Mouse (Mus musculus) heart, embryonic 13.5 days (tissue): ENCODE results near the gene Trim56. TPM values are rescaled to one million over a fixed set of nuclear protein-coding genes. Genes with fewer than 3 reads are reported as not detected.
A peak's percentile ranks its signal among the peaks of the same experiment; 100 is the strongest.

Experiments
- ATAC-seq: fragments of 200-750 bp; cut with Nextera tagmentation; 2 replicates; pipeline ENCODE4 v1.8.0; 2017; ENCODE audit warnings: moderate TSS enrichment; ENCODE audit not compliant: insufficient number of reproducible peaks, low FRiP score, low TSS enrichment; ENCODE audit errors: extremely low read depth
- H3K27ac ChIP-seq: fragments of 300-500 bp; sonication (generic); replicated peaks from 2 replicates; pipeline ENCODE4 v1.5.1; 2015; ENCODE audit warnings: moderate library complexity, mild to moderate bottlenecking, inconsistent platforms
- H3K27me3 ChIP-seq: fragments of 300-500 bp; sonication (generic); replicated peaks from 2 replicates; pipeline ENCODE4 v1.6.1; 2015; ENCODE audit warnings: mild to moderate bottlenecking, inconsistent platforms
- H3K36me3 ChIP-seq: fragments of 300-500 bp; sonication (generic); 2 replicates; pipeline ENCODE4 v1.6.1; 2015; ENCODE audit warnings: mild to moderate bottlenecking, inconsistent platforms
- H3K4me1 ChIP-seq: fragments of 300-500 bp; sonication (generic); 2 replicates; pipeline ENCODE4 v1.6.1; 2015; ENCODE audit warnings: inconsistent platforms
- H3K4me2 ChIP-seq: fragments of 300-500 bp; sonication (generic); 2 replicates; pipeline ENCODE4 v1.6.1; 2015; ENCODE audit warnings: inconsistent platforms, mild to moderate bottlenecking, moderate library complexity
- H3K4me3 ChIP-seq: fragments of 300-500 bp; sonication (generic); 2 replicates; pipeline ENCODE4 v1.5.1; 2015; ENCODE audit warnings: moderate library complexity, mild to moderate bottlenecking, inconsistent platforms
- H3K9ac ChIP-seq: fragments of 300-500 bp; sonication (generic); 2 replicates; pipeline ENCODE4 v1.6.1; 2015; ENCODE audit warnings: inconsistent platforms, mild to moderate bottlenecking, moderate library complexity
- H3K9me3 ChIP-seq: fragments of 300-500 bp; sonication (generic); 2 replicates; pipeline ENCODE4 v1.6.1; 2016; ENCODE audit warnings: inconsistent platforms
- WGBS: fragments of 180-500 bp; shearing (Covaris S2); methylation state at CpG from one replicate; pipeline ENCODE4 v1.1.7; 2015; ENCODE audit warnings: mixed read lengths; 5-methylcytosine and 5-hydroxymethylcytosine counted together
- polyA plus RNA-seq: library from polyadenylated mRNA; unstranded; fragments of >200 nt; fragmentation: Nextera tagmentation; extraction: Ambion mirVana; gene quantifications from 2 replicates; pipeline ENCODE4 v1.2.1, GENCODE M21; 2015

Trim56 gene
- polyA plus RNA-seq, 1 experiment from 2014 or later: 4.9 TPM

DNA sequence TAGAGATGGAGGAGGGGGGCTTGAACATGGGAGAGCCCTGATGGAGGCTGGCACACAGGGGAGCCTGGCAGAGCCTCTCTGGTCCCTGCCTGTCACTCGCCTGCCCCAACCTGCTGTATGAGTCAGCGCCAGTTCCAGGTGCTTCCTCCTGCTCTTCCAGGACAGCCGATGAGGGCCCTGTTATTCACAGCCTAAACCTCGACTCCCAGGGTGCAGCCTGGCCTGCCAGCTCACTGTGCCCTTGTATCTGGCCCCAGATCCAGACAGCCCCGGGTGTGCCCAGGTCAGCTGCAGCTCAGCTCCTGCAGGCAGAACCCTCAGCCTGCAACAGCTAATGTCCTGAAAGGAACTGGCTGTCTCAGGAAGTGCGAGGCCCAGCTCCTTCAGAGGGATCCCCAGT lies 24.4 kb downstream of the Trim56 start:
- Histone ChIP-seq H3K9me3 (no peaks in the 10 kb centered on the region), H3K27ac (no peak overlapping the region), H3K36me3 (no peaks in the 10 kb centered on the region), H3K9ac (peak overlapping the region; percentile 28; the same call in 1 of the 2 replicates), H3K4me1 (peaks cover 13% of the 10 kb centered on the region), H3K27me3 (no peaks in the 10 kb centered on the region), H3K4me3 (no peak overlapping the region), H3K4me2 (no peak overlapping the region)
- 53% methylated on average over 6 of the region's 6 CpGs for WGBS
- ATAC-seq: no peak

DNA sequence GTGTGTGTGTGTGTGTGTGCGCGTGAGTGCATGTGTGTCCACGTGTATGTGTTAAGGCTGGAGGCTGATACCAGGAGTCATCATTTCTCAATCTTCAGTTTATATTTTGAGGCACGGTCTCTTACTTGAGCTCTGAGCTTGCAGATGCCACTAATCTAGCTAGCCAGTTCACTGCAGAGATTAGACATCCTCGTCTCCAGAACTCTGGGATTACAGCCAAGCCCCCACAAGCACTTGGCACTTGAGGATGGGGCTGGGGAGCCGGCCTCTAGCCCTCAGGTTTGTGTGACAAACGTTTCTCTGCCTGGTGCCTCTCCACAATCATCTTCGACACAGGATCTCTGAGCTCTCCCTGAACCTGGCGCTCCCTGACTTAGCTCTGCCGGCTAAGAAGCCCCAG lies 25.1 kb downstream of the Trim56 start:
- no peaks in the 10 kb centered on the region for H3K9me3 ChIP-seq
- no peak for ATAC-seq
- H3K27ac ChIP-seq: no peak overlapping the region
- no peaks in the 10 kb centered on the region for H3K27me3 ChIP-seq
- peaks cover 13% of the 10 kb centered on the region for H3K4me1 ChIP-seq
- no peaks in the 10 kb centered on the region for H3K36me3 ChIP-seq
- WGBS: 63% methylated on average over 10 of the region's 10 CpGs
- H3K4me2 ChIP-seq: no peak overlapping the region
- H3K4me3 ChIP-seq: no peak overlapping the region
- H3K9ac ChIP-seq: no peak overlapping the region

DNA sequence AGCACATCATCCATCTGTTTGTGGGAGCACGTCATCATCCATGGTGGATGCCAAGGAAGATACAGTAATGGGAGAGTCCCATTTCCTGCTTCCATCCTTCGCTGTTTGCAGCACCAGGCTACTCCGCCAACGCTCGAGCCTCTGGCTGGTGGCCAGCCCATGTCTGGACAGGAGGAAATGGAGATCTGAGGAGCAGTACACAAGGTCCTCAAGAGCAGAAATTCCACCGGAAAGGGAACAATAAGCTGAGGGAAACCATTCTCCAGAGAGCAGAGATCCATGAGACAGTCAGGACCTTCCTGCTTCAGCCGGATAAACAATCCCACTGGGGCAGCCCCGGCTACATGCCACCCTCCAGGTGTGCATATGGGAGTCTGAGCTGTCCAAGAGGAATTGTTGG lies 28.6 kb downstream of the Trim56 start:
- no peaks in the 10 kb centered on the region for H3K36me3 ChIP-seq
- no peak overlapping the region for H3K9ac ChIP-seq
- no peak overlapping the region for H3K4me2 ChIP-seq
- 0 out of 2 replicates have a peak overlapping the region, but pooled peaks have one; percentile 5 for H3K27ac ChIP-seq
- WGBS: 73% methylated on average over 8 of the region's 8 CpGs
- H3K4me3 ChIP-seq: no peak overlapping the region
- H3K9me3 ChIP-seq: no peaks in the 10 kb centered on the region
- peaks cover 10% of the 10 kb centered on the region for H3K4me1 ChIP-seq
- no peak for ATAC-seq
- no peaks in the 10 kb centered on the region for H3K27me3 ChIP-seq

DNA sequence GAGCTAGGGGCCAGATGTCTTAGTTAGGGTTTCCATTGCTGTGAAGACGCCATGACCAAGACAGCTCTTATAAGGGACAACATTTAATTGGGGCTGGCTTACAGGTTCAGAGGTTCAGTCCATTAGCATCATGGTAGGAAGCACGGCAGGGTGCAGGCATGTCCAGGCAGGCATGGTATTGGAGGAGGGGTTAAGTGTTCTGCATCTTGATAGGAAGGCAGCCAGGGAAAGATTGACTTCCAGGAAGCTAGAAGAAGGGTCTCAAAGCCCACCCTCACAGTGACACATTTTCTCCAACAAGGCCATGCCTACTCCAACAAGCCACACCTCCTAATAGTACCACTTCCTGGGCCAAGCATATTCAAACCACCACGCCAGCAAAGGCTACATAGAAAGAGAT lies 30.3 kb downstream of the Trim56 start:
- no peaks in the 10 kb centered on the region for H3K36me3 ChIP-seq
- H3K27me3 ChIP-seq: no peaks in the 10 kb centered on the region
- ATAC-seq: no peak
- no peak overlapping the region for H3K27ac ChIP-seq
- no peak overlapping the region for H3K9ac ChIP-seq
- H3K4me2 ChIP-seq: no peak overlapping the region
- WGBS: 78% methylated on average over 3 of the region's 3 CpGs
- no peaks in the 10 kb centered on the region for H3K9me3 ChIP-seq
- H3K4me1 ChIP-seq: 0 out of 2 replicates have a peak, but pooled peaks cover 7% of the 10 kb centered on the region
- no peak overlapping the region for H3K4me3 ChIP-seq

DNA sequence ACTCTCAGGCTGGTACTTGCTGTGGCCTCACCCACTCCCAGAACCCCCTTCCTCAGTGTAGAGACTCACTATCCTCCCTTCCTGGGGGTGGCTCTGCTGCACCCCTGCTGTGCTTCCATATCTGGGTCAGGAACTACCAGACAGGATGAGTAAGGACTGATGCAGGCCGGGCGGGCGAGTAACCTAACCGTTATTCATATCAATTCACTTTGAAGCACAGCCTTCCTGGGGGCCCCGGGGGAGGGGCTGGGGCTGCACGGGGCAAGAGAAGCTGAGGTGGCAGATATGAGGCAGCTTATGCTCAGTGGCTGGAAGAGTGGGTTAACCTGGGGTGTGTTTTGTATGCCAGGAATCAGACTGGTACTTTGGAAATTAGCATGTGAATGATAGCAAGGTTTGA lies 31.0 kb downstream of the Trim56 start:
- H3K4me1 ChIP-seq: peaks cover 9% of the 10 kb centered on the region
- no peak for ATAC-seq
- no peaks in the 10 kb centered on the region for H3K9me3 ChIP-seq
- H3K9ac ChIP-seq: no peak overlapping the region
- H3K27ac ChIP-seq: no peak overlapping the region
- H3K36me3 ChIP-seq: no peaks in the 10 kb centered on the region
- H3K27me3 ChIP-seq: no peaks in the 10 kb centered on the region
- H3K4me2 ChIP-seq: no peak overlapping the region
- H3K4me3 ChIP-seq: no peak overlapping the region
- WGBS: 63% methylated on average over 6 of the region's 6 CpGs

DNA sequence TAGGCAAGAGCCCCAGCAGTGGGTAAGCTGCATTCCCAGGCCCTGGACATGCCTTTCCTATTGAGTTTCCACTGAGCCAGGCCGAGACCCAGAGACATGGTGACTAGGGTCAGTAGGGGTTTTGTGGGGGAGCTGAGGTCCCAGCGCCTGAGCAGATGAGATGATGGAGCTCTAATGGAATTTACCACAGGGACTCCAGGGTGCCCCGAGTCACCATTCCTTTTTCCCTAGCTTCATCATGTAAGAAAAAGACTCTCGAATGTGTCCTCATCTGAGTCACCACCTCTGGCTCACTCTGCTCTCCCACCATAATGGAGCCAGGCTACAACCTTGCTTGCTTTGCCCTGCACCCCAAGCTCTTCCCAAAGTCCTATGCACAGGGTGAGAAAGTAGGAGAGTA lies 33.0 kb downstream of the Trim56 start:
- H3K27me3 ChIP-seq: no peaks in the 10 kb centered on the region
- H3K36me3 ChIP-seq: no peaks in the 10 kb centered on the region
- 75% methylated on average over 4 of the region's 4 CpGs for WGBS
- H3K4me2 ChIP-seq: no peak overlapping the region
- no peaks in the 10 kb centered on the region for H3K9me3 ChIP-seq
- no peak overlapping the region for H3K27ac ChIP-seq
- peaks cover 26% of the 10 kb centered on the region for H3K4me1 ChIP-seq
- H3K9ac ChIP-seq: no peak overlapping the region
- H3K4me3 ChIP-seq: no peak overlapping the region
- no peak for ATAC-seq

DNA sequence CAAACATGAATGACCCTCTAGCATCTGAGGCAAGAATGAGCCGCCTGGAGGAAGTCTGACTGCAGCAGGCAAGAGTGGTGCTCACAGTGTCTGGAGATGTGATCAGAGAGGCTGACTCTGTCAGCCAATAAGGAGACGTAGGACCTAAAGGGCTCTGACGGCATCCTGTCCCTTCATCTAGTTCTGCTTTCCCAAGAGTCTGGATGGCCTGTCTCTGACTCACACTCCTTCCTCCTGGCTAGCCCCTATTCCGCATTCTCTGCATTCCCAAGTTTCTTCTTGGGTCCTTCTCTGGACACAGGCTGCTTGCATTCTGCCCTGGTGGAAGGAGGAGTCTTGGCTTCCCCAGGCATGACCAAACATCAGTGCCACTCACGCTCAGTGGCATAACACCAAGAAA lies 36.2 kb downstream of the Trim56 start:
- no peak for ATAC-seq

DNA sequence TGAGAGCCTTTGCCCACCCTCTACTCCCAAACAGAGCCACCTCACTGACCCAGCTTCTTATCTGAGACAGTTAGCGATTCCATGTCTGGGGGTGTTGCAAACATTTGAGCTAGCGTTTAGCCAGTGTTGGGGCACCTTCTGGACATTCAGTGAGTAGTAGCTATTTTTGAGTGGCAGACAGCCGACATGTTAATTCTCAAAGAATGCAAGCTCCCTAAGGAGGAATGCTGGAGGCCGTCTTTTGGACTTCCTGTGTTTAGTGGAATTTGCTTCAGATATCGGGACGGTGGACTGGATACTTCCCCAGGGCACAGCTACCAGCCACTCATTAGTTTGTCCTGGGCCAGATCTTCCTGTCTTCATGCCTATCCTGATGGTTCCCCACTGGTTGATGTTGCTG lies 37.4 kb downstream of the Trim56 start:
- H3K4me3 ChIP-seq: no peak overlapping the region
- no peak overlapping the region for H3K9ac ChIP-seq
- H3K9me3 ChIP-seq: no peaks in the 10 kb centered on the region
- H3K4me1 ChIP-seq: peaks cover 61% of the 10 kb centered on the region
- H3K27ac ChIP-seq: peak overlapping the region; percentile 94
- no peak overlapping the region for H3K4me2 ChIP-seq
- ATAC-seq: no peak
- H3K36me3 ChIP-seq: no peaks in the 10 kb centered on the region
- 11% methylated on average over 6 of the region's 6 CpGs for WGBS
- no peaks in the 10 kb centered on the region for H3K27me3 ChIP-seq

More for the DNA sequence above, 36.2 kb downstream of the Trim56 start:
- H3K27ac ChIP-seq: peak overlapping the region; percentile 94
- WGBS: 39% methylated on average over 5 of the region's 5 CpGs
- H3K27me3 ChIP-seq: no peaks in the 10 kb centered on the region
- peaks cover 54% of the 10 kb centered on the region for H3K4me1 ChIP-seq
- H3K36me3 ChIP-seq: no peaks in the 10 kb centered on the region
- H3K9me3 ChIP-seq: no peaks in the 10 kb centered on the region
- no peak overlapping the region for H3K4me2 ChIP-seq
- H3K9ac ChIP-seq: no peak overlapping the region
- H3K4me3 ChIP-seq: no peak overlapping the region

DNA sequence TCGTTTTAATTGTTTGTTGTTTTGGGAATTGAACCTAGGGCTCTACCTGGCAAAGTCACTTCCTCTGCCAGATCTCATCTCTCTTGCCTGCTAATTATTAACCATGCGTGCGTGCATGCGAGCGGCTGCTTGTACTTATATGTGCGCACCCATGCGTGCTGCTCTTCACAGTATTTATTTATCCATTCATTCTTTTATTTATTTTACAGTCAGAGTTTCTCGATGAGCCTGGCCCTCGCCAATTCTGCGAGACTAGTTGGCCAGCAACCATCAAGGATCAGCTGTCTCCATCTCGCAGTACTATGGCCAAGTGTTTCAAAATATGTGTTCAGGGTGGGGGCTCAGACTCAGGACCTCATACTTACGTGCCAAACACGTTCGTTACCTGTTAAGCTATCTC lies 38.0 kb downstream of the Trim56 start:
- peak overlapping the region; percentile 94 for H3K27ac ChIP-seq
- H3K36me3 ChIP-seq: no peaks in the 10 kb centered on the region
- ATAC-seq: no peak
- no peak overlapping the region for H3K9ac ChIP-seq
- H3K4me2 ChIP-seq: no peak overlapping the region
- WGBS: 79% methylated on average over 14 of the region's 14 CpGs
- no peaks in the 10 kb centered on the region for H3K9me3 ChIP-seq
- H3K4me3 ChIP-seq: no peak overlapping the region
- no peaks in the 10 kb centered on the region for H3K27me3 ChIP-seq
- H3K4me1 ChIP-seq: peaks cover 61% of the 10 kb centered on the region

DNA sequence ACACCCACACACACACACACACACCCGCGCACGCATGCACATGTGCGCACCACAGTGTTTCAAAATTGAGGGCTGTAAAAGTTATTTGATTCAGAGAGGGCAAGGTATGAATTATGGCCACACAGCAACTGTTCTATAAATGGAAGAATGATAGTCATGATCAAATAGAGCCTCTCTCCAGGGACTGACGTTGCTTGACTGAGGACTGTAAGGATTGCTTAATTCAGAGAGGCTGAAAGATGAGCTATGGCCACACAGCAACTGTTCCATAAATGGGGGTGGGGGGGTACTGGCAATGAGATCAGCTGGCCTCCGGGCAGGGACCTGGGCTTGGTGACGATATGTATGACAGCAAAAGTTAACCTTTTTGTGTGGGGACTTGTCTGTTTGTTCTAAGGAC lies 38.8 kb downstream of the Trim56 start:
- Histone ChIP-seq H3K36me3 (no peaks in the 10 kb centered on the region), H3K4me3 (no peak overlapping the region), H3K9ac (no peak overlapping the region), H3K27ac (peak overlapping the region; percentile 94), H3K4me2 (no peak overlapping the region), H3K27me3 (no peaks in the 10 kb centered on the region), H3K4me1 (peaks cover 67% of the 10 kb centered on the region), H3K9me3 (no peaks in the 10 kb centered on the region)
- 78% methylated on average over 7 of the region's 7 CpGs for WGBS
- ATAC-seq: no peak

DNA sequence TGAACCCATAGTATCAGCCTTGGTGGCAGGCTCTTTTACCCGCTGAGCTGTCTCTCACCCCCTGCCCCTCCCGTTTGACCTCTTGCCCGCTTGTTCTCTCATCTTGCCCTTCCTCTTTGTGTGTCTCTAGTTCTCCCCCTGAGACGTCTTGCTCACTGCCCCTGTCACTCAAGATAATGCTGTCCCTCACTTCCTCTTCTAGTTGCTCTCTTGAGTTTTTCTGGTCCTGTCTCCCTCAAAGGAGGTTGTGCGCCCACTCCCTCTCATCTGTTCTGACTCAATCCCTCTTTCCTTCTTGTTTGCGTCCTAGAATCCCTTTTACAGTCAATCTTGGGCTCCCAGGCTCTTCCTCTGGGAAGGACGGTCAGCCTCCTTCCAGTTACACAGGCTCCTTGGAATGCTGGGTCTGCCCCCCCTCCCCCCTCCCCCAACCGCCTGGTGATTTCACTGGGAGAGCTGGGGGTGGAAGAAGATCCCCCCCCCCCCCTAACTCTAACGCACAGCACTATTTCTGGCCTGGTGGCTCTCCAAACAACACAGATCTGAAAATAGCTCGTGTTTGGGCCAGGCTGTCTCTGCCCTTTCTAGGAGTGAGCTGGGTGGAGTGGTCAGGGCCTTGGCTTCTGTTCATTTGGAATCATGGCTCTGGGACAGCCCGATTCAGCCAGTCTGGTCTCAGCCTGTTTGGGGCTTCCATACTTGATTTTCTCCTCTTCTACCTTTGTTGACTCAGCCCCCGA lies 39.6 kb downstream of the Trim56 start:
- Histone ChIP-seq H3K4me3 (no peak overlapping the region), H3K27me3 (no peaks in the 10 kb centered on the region), H3K9ac (peak overlapping the region; percentile 64), H3K27ac (peak overlapping the region; percentile 94), H3K4me1 (peaks cover 74% of the 10 kb centered on the region), H3K9me3 (no peaks in the 10 kb centered on the region), H3K36me3 (no peaks in the 10 kb centered on the region), H3K4me2 (peak overlapping the region; percentile 18; the same call in 1 of the 2 replicates)
- ATAC-seq: peak; percentile 35; the same call in 1 of the 2 replicates
- 15% methylated on average over 12 of the region's 12 CpGs for WGBS

DNA sequence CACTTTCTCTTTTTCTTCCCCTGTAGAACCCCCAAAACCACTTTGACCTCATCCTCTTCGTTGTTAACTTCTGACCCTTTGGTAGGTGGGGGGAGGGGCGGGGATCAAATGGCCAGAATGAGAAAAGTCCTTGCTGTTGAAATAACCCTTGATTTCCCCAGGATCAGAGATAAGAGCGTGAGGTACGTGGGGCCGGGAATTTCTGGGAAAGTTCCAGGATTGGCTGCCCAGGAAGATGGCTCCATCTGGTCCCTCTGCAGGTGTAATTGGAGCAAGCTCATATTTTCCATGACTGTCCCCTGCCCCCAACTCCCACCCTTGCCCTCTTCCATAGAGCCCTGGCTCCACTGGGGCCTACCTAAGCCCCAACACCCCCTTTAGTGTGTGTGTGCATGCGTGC lies 40.3 kb downstream of the Trim56 start:
- WGBS: 40% methylated on average over 6 of the region's 6 CpGs
- Histone ChIP-seq H3K4me2 (no peak overlapping the region), H3K27me3 (no peaks in the 10 kb centered on the region), H3K27ac (peak overlapping the region; percentile 94), H3K9ac (peak overlapping the region; percentile 64; the same call in 1 of the 2 replicates), H3K4me3 (no peak overlapping the region), H3K36me3 (no peaks in the 10 kb centered on the region), H3K9me3 (no peaks in the 10 kb centered on the region), H3K4me1 (peaks cover 72% of the 10 kb centered on the region)
- ATAC-seq: no peak
